Mouse (Mus musculus) limb, embryonic 10.5 days (tissue): Measurements from ENCODE around the gene Mamdc2. TPM values are rescaled to one million over a fixed set of nuclear protein-coding genes. Genes with fewer than 3 reads are reported as not detected.
A peak's percentile ranks its signal among the peaks of the same experiment; 100 is the strongest.

Experiments
- DNase-seq: peaks from one replicate; pipeline ENCODE4 v3.0.0-alpha.2; 2017; ENCODE audit warnings: low spot score
- H3K27ac ChIP-seq: fragments of 300-500 bp; sonication (generic); 2 replicates; pipeline ENCODE4 v1.5.1; 2016; ENCODE audit warnings: mild to moderate bottlenecking
- H3K27me3 ChIP-seq: fragments of 300-500 bp; sonication (generic); 2 replicates; pipeline ENCODE4 v1.6.1; 2016; ENCODE audit warnings: low read depth, mild to moderate bottlenecking; ENCODE audit not compliant: poor library complexity, severe bottlenecking
- H3K36me3 ChIP-seq: fragments of 300-500 bp; sonication (generic); 2 replicates; pipeline ENCODE4 v1.6.1; 2016; ENCODE audit warnings: mild to moderate bottlenecking, moderate library complexity
- H3K4me1 ChIP-seq: fragments of 300-500 bp; sonication (generic); 2 replicates; pipeline ENCODE4 v1.6.1; 2016
- H3K4me3 ChIP-seq: fragments of 300-500 bp; sonication (generic); 2 replicates; pipeline ENCODE4 v1.5.1; 2016; ENCODE audit warnings: mild to moderate bottlenecking, moderate library complexity
- H3K9me3 ChIP-seq: fragments of 300-500 bp; sonication (generic); replicated peaks from 2 replicates; pipeline ENCODE4 v1.6.1; 2016; ENCODE audit warnings: mild to moderate bottlenecking
- WGBS: fragments of 180-500 bp; shearing (Covaris S2); methylation state at CpG from one replicate; pipeline ENCODE4 v1.1.7; 2016; 5-methylcytosine and 5-hydroxymethylcytosine counted together
- polyA plus RNA-seq: library from polyadenylated mRNA; unstranded; fragments of >200 nt; fragmentation: Nextera tagmentation; extraction: Ambion mirVana; gene quantifications from 2 replicates; pipeline ENCODE4 v1.2.1, GENCODE M21; 2016

The Mamdc2 gene
- polyA plus RNA-seq, 1 experiment from 2014 or later = 2.0 TPM

DNA sequence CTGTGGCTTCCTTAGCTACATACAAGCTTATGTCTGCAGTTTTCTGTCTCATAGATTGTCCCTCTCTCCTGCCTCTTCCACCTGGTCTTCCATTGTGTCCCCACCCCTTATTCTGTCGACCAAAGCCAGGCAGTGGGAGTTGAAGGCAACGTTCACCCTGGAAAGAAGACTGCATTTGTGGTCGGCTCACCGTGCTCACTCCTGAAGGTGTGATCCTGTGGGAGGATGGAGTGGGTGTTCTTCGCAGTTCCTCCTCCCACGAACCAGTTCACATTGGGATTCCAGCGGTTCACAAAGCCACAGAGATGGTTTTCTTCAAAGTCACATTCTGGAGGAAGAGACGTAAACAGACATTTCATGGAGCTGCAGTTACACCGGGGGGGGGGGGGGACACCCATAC lies 74.5 kb downstream of the Mamdc2 start:
- no peak overlapping the region for H3K27ac ChIP-seq
- 0 out of 2 replicates have a peak, but pooled peaks cover 3% of the 10 kb centered on the region for H3K4me1 ChIP-seq
- DNase-seq = no peak
- WGBS = 76% methylated on average over 9 of the region's 9 CpGs
- H3K27me3 ChIP-seq = no peaks in the 10 kb centered on the region
- no peaks in the 10 kb centered on the region for H3K9me3 ChIP-seq
- H3K4me3 ChIP-seq = no peak overlapping the region
- H3K36me3 ChIP-seq = no peaks in the 10 kb centered on the region

DNA sequence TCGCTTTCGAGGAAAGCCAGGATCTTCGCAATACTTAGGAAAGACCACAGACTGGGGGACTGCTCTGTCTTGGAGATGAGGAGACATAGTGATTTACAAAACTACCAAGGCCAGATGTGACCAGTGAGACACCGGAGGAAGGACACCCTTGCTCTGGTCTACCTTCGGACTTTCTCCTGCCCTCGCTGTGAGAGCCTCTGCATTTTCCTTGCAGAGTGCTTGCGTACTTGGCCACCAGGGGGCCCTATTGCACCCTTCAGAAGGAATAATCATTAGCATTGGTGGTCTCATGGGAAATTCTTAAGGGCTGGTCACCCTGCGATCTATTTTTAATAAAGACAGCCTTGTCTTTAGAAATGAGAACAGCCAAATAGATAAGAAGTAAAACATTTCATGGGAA lies 75.0 kb downstream of the Mamdc2 start:
- H3K4me1 ChIP-seq = 0 out of 2 replicates have a peak, but pooled peaks cover 3% of the 10 kb centered on the region
- WGBS = 51% methylated on average over 8 of the region's 8 CpGs
- no peak overlapping the region for H3K27ac ChIP-seq
- peak; percentile 73 for DNase-seq
- no peaks in the 10 kb centered on the region for H3K27me3 ChIP-seq
- no peaks in the 10 kb centered on the region for H3K9me3 ChIP-seq
- H3K4me3 ChIP-seq = no peak overlapping the region
- H3K36me3 ChIP-seq = no peaks in the 10 kb centered on the region

DNA sequence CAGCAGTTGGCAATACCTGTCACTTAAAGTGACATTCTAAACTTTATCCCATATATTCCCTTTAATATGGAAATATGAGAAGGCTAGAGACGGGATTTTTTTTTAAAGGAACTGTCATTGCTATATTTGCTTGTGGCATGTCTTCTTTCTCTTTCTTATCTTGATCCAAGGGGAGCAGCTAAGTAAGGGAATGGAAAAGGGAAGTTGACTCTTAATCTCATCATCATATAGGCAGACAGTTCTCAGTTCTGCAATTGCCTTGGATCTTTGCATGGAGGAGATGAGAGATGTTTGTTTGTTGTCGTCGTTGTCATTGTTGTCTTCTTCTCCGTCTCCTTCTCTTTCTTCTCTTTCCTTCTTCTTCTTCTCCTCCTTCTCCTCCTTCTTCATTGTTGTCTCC lies 79.0 kb downstream of the Mamdc2 start:
- Histone ChIP-seq H3K9me3 (no peaks in the 10 kb centered on the region), H3K27me3 (no peaks in the 10 kb centered on the region), H3K4me3 (no peak overlapping the region), H3K27ac (no peak overlapping the region), H3K36me3 (no peaks in the 10 kb centered on the region), H3K4me1 (no peaks in the 10 kb centered on the region)
- 83% methylated on average over 4 of the region's 4 CpGs for WGBS
- no peak for DNase-seq

DNA sequence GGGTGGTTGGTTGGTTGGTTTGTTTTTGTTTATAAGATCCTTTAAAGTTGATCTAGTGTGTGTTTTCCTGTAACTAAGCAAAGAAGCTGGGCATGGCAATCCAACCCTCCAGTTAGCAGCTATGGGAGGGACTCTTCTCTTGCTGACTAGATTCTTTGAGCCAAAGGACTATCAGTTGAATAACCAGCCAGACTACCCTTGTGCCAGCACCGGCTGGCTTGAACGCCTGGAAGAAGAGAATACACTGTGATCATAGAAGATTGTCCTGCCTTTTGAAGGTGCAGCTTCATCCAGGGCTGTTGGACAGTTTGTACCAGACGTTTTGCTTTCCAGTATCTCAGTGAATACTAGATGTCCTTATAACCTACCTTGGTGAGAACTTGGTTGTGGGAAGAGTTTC lies 86.2 kb downstream of the Mamdc2 start:
- H3K27me3 ChIP-seq = no peaks in the 10 kb centered on the region
- no peak overlapping the region for H3K27ac ChIP-seq
- H3K9me3 ChIP-seq = no peaks in the 10 kb centered on the region
- H3K36me3 ChIP-seq = no peaks in the 10 kb centered on the region
- no peak overlapping the region for H3K4me3 ChIP-seq
- WGBS = 81% methylated on average over 3 of the region's 3 CpGs
- no peaks in the 10 kb centered on the region for H3K4me1 ChIP-seq
- DNase-seq = no peak

DNA sequence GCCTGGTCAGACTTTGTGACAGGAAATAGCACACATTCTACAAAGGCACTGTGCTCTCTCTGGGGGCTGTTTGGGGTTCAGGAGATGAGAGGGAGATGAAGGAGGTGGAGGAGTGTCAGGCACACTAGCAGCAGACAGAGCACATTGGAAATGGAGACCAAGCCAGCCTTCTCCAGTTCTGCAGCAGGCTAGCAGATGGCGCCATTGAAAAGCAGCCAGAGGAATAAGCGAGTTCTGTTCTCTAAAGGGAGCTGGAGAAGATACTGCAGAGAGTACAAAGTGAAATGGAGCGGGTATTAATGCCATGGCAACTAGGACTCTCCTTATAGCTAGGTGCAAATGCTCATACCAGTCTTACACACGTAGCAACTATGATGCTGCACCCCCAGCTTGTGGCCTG lies 87.1 kb downstream of the Mamdc2 start:
- no peaks in the 10 kb centered on the region for H3K27me3 ChIP-seq
- H3K36me3 ChIP-seq = no peaks in the 10 kb centered on the region
- no peaks in the 10 kb centered on the region for H3K9me3 ChIP-seq
- DNase-seq = no peak
- H3K27ac ChIP-seq = no peak overlapping the region
- no peak overlapping the region for H3K4me3 ChIP-seq
- WGBS = 72% methylated on average over 4 of the region's 4 CpGs
- H3K4me1 ChIP-seq = no peaks in the 10 kb centered on the region

DNA sequence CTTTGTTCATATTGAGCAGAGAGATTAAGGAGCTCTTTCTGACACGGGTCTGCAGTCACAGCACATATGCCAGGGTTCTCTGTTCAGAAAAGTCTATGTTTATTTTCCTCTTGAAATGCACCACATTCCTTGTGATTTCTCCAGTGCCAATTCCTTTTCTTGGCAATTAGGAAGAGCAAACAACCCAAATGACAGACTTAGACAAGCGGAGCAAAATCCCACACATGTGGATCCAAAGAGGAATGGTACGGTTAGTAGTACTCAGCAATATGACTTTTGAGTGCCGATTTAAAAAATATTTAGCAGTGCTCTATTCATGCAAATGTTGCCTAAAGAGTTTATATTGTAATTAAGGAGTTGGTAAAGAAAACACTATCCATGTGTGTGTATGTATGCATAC lies 87.7 kb downstream of the Mamdc2 start:
- Histone ChIP-seq H3K4me1 (no peaks in the 10 kb centered on the region), H3K27me3 (no peaks in the 10 kb centered on the region), H3K27ac (no peak overlapping the region), H3K9me3 (no peaks in the 10 kb centered on the region), H3K4me3 (no peak overlapping the region), H3K36me3 (no peaks in the 10 kb centered on the region)
- DNase-seq = no peak
- 91% methylated on average over 4 of the region's 4 CpGs for WGBS

DNA sequence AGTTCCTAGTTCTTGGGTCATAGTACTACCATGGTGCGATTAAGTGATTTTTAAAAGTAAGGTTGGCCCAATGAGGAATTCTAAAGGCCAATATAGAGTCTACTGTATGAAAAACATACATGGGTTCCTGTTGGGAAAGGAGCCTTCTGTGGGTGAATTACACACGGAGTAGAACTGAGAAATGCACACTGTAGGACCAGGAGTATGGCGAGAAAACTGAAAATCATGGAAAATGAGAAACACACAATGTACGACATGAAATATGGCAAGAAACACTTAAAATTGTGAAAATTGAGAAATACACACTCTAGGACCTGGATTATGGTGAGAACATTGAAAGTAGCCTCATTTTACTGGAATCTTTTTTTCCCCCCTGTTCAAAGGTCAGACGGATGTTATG lies 91.0 kb downstream of the Mamdc2 start:
- no peak overlapping the region for H3K27ac ChIP-seq
- no peaks in the 10 kb centered on the region for H3K4me1 ChIP-seq
- H3K9me3 ChIP-seq = no peaks in the 10 kb centered on the region
- H3K4me3 ChIP-seq = no peak overlapping the region
- 86% methylated on average over 5 of the region's 5 CpGs for WGBS
- H3K36me3 ChIP-seq = no peaks in the 10 kb centered on the region
- DNase-seq = no peak
- H3K27me3 ChIP-seq = no peaks in the 10 kb centered on the region

DNA sequence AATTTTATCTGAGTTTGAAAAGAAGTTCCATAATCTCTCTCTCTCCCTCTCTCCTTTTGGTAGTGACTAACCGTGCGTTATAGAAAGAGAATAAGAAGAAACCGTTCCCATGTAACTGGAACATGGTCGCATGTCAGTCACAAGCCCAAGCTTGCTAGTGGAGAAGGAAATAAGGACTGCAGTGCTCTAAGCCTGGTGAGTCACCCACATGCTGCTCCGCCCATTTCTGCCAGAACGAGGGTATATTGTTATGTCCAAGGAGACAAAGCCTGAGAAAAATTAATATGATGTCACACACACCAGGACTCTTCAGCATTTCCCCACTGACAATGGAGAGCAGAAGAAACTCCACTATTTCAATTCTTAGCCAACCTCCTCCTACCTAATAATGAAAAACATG lies 93.5 kb downstream of the Mamdc2 start:
- 97% methylated on average over 6 of the region's 6 CpGs for WGBS
- H3K9me3 ChIP-seq = no peaks in the 10 kb centered on the region
- H3K4me1 ChIP-seq = no peaks in the 10 kb centered on the region
- H3K27ac ChIP-seq = no peak overlapping the region
- no peaks in the 10 kb centered on the region for H3K36me3 ChIP-seq
- no peak for DNase-seq
- no peaks in the 10 kb centered on the region for H3K27me3 ChIP-seq
- no peak overlapping the region for H3K4me3 ChIP-seq

DNA sequence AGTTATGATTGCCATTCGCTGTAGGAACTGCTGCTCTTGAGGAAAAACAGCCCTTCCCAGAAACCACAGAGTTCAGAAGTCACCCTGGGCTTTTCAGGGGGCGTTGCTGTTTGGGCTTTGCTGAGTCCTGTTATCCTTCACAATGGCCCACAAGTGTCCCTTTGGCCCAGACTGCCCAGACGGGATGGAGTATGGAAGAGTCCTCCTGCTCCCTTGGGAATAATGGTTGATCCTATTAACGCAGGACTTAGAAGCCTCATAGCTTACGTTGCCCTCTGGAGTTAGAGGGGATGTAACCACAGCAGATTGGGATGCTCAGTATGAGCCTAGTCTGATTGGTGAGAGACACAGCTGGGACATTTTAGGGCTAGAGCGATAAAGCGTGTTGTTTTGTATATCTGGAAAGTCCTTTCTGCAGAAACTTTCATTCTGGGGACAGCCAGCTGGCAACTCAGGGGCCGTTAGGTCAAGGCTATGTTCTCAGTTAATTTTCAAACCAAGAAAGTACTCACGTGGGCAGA lies 94.3 kb downstream of the Mamdc2 start:
- DNase-seq = no peak
- Histone ChIP-seq H3K4me3 (no peak overlapping the region), H3K36me3 (no peaks in the 10 kb centered on the region), H3K9me3 (no peaks in the 10 kb centered on the region), H3K27ac (no peak overlapping the region), H3K27me3 (no peaks in the 10 kb centered on the region), H3K4me1 (no peaks in the 10 kb centered on the region)
- 69% methylated on average over 9 of the region's 9 CpGs for WGBS

DNA sequence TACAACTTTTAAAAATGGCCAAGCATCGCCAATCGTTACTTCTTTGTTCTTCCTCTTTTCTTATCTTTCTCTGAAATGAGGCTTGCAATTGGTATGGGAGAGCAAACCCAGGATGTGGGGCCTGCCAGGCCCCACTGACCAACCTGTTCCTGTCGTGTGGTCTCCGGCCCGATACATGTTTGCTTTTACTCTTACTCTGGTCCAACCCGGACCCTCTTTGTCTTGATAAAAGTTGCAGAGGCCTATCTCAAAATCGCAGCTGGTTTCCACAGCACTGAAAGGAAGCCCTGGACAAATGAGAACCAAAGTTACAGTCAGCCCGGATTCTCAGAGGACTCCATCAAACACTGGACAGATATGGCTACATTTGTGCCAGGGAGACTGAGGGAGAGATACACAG lies 95.1 kb downstream of the Mamdc2 start:
- no peak overlapping the region for H3K27ac ChIP-seq
- no peaks in the 10 kb centered on the region for H3K27me3 ChIP-seq
- no peak for DNase-seq
- WGBS = 86% methylated on average over 8 of the region's 8 CpGs
- H3K4me3 ChIP-seq = no peak overlapping the region
- no peaks in the 10 kb centered on the region for H3K36me3 ChIP-seq
- no peaks in the 10 kb centered on the region for H3K9me3 ChIP-seq
- H3K4me1 ChIP-seq = no peaks in the 10 kb centered on the region

DNA sequence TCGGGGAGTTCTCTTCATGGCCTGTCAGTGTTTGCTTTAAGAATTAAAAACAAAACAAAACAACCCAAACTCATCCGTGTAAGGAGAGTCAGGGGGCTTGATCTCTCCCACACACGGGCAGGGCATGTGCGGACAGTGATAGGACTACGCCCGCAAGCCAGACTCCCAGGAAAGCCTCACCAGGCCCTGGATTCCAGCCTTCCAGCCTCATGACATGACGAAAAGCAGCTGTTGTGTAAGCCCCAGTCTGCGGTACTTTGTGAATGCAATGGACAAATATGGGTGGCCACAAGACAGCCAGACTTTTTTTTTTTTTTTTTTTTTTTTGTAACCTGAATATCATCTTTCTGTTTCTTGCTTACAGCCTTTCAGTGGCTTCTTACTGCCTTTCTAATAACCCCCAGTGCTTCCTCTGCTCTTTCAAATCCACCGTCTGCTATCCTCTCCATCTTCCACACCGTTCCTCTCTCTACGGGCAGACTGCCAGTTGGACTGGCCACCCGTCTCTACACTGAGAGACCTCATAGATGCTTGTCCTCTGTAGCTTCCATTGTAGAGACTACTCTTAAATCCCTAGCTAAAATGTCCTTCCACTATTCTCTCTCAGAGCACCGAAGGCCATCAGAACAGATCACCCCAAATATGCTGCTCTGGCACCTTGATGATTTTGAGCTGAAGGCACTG lies 96.3 kb downstream of the Mamdc2 start:
- H3K27ac ChIP-seq = no peak overlapping the region
- H3K36me3 ChIP-seq = no peaks in the 10 kb centered on the region
- H3K4me1 ChIP-seq = no peaks in the 10 kb centered on the region
- 86% methylated on average over 13 of the region's 13 CpGs for WGBS
- no peaks in the 10 kb centered on the region for H3K9me3 ChIP-seq
- no peak overlapping the region for H3K4me3 ChIP-seq
- no peaks in the 10 kb centered on the region for H3K27me3 ChIP-seq
- DNase-seq = no peak

DNA sequence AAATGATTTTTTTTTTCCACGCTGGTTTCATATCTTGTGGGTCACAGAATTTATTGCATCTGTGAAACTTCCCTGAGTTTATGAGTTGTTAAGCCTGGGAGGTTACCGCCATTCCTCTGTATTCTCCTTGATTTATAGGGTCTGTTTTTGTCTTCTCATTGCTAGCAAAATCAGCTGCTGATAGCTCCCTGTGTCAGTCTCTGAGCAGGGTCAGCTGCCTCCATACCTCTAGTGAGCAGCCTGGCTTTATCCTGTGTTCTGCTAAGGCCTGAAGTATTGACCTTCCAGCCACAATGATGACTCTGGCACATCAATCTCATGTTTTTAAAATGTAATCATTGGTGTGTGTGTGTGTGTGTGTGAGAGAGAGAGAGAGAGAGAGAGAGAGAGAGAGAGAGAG lies 98.3 kb downstream of the Mamdc2 start:
- no peak overlapping the region for H3K27ac ChIP-seq
- H3K36me3 ChIP-seq = no peaks in the 10 kb centered on the region
- DNase-seq = no peak
- no peaks in the 10 kb centered on the region for H3K9me3 ChIP-seq
- 79% methylated on average over 2 of the region's 2 CpGs for WGBS
- H3K4me3 ChIP-seq = no peak overlapping the region
- H3K27me3 ChIP-seq = no peaks in the 10 kb centered on the region
- no peaks in the 10 kb centered on the region for H3K4me1 ChIP-seq

DNA sequence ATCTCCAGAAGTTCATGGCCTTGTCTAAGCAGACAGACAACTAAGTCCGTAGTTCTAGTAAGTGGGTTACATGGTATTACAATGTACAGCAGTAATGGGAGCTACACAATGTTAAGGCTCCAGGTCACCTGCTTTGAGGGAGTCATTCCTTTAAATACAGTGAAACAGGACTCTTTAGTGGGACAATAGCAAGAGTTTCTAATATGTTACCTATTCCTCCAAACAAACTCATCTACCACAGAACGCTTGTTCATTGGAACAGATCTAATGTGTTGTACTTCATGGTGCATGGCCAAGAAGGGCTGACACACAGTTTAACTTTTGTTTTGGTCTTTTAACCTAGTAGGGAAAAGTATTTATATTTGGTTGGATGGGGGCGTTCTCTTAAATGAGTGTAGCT lies 105.5 kb downstream of the Mamdc2 start:
- no peak overlapping the region for H3K27ac ChIP-seq
- H3K9me3 ChIP-seq = no peaks in the 10 kb centered on the region
- H3K4me1 ChIP-seq = no peaks in the 10 kb centered on the region
- no peaks in the 10 kb centered on the region for H3K27me3 ChIP-seq
- 88% methylated on average over 3 of the region's 3 CpGs for WGBS
- H3K36me3 ChIP-seq = no peaks in the 10 kb centered on the region
- no peak overlapping the region for H3K4me3 ChIP-seq
- no peak for DNase-seq

DNA sequence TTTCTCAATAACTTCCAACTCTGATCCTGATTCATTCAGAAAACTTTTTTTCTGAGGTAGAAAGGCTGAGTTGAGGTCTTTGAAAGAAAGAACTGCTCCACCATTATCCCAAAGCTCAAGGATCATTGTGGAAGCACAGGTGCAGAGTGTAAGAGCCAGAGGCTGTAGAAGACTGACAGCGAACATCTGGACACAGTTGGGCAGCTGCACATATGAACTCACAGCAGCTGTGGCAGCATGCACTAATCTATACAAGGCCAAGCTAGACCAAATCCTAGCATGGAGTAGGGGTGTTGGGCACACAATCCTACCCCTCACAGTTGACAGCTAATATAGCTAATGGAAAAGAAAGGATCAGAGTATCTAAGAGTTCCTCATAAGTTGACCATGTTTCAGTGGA lies 115.4 kb downstream of the Mamdc2 start:
- DNase-seq = no peak
- WGBS = 96% methylated on average over 1 of the region's 1 CpGs
- no peaks in the 10 kb centered on the region for H3K9me3 ChIP-seq
- H3K4me3 ChIP-seq = no peak overlapping the region
- no peaks in the 10 kb centered on the region for H3K36me3 ChIP-seq
- no peaks in the 10 kb centered on the region for H3K4me1 ChIP-seq
- no peak overlapping the region for H3K27ac ChIP-seq
- no peaks in the 10 kb centered on the region for H3K27me3 ChIP-seq
